Mouse (Mus musculus) forebrain, embryonic 16.5 days (tissue): Measurements from ENCODE around the gene 2610301B20Rik. TPM values are rescaled to one million over a fixed set of nuclear protein-coding genes. Genes with fewer than 3 reads are reported as not detected.

Experiments used
- ATAC-seq: fragments of 200-750 bp; cut with Nextera tagmentation; 2 replicates; pipeline ENCODE4 v1.8.0; 2017; ENCODE audit warnings: mild to moderate bottlenecking, moderate library complexity
- H3K27ac ChIP-seq: fragments of 300-500 bp; sonication (generic); 2 replicates; pipeline ENCODE4 v1.5.1; 2014; ENCODE audit warnings: low read length, control low read depth
- H3K27me3 ChIP-seq: fragments of 300-500 bp; sonication (generic); replicated peaks from 2 replicates; pipeline ENCODE4 v1.6.1; 2014; ENCODE audit warnings: low read length; ENCODE audit not compliant: control insufficient read depth, insufficient read depth
- H3K36me3 ChIP-seq: fragments of 300-500 bp; sonication (generic); 2 replicates; pipeline ENCODE4 v1.6.1; 2014; ENCODE audit not compliant: control insufficient read depth, insufficient read depth
- H3K4me1 ChIP-seq: fragments of 300-500 bp; sonication (generic); replicated peaks from 2 replicates; pipeline ENCODE4 v1.6.1; 2014; ENCODE audit warnings: low read length; ENCODE audit not compliant: control insufficient read depth, insufficient read depth
- H3K4me2 ChIP-seq: fragments of 300-500 bp; sonication (generic); 2 replicates; pipeline ENCODE4 v1.6.1; 2014; ENCODE audit warnings: mild to moderate bottlenecking, low read length, control low read depth
- H3K4me3 ChIP-seq: fragments of 300-500 bp; sonication (generic); replicated peaks from 2 replicates; pipeline ENCODE4 v1.5.1; 2014; ENCODE audit warnings: mild to moderate bottlenecking, low read length, control low read depth
- H3K9ac ChIP-seq: fragments of 300-500 bp; sonication (generic); replicated peaks from 2 replicates; pipeline ENCODE4 v1.6.1; 2014; ENCODE audit warnings: low read depth, low read length, control low read depth
- H3K9me3 ChIP-seq: fragments of 300-500 bp; sonication (generic); 2 replicates; pipeline ENCODE4 v1.6.1; 2016; ENCODE audit warnings: low read length; ENCODE audit not compliant: control insufficient read depth
- WGBS: fragments of 180-500 bp; shearing (Covaris S2); extraction: QIAGEN DNeasy Blood & Tissue Kit; methylation state at CpG from one replicate; pipeline ENCODE4 v1.1.7; 2014; 5-methylcytosine and 5-hydroxymethylcytosine counted together
- polyA plus RNA-seq: library from polyadenylated mRNA; unstranded; fragments of >200 nt; fragmentation: Nextera tagmentation; extraction: Ambion mirVana; gene quantifications from 2 replicates; pipeline ENCODE4 v1.2.1, GENCODE M21; 2015

2610301B20Rik gene
- polyA plus RNA-seq, 1 experiment from 2014 or later: 45.7 TPM

DNA sequence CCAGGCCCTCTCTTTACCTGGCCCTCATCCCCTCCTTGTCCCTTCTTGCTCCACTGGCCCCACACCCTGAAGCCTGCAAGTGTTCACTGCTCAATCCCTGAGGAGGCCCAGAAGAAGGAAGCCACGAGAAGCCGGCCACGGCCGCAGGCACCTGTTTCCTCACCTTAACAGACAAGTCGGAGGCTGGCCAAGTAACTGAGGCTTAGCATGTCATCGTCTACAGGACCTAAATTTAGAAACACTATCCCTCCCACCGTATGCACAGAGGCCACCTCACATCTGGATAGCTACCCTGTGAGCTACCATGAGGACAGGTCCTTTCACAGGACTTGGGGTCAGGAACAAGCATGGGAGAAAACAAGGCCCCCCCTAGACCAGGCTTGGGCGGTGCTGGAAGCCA lies 44.1 kb downstream of the 2610301B20Rik start:
- ATAC-seq: no peak
- Histone ChIP-seq H3K4me3 (no peak overlapping the region), H3K4me2 (no peak overlapping the region), H3K36me3 (no peaks in the 10 kb centered on the region), H3K27me3 (no peaks in the 10 kb centered on the region), H3K4me1 (peaks cover 2% of the 10 kb centered on the region), H3K9ac (no peak overlapping the region), H3K9me3 (no peaks in the 10 kb centered on the region), H3K27ac (no peak overlapping the region)
- WGBS: 93% methylated on average over 8 of the region's 8 CpGs

- WGBS: 77% methylated on average over 5 of the region's 5 CpGs
- H3K4me2 ChIP-seq: no peak overlapping the region
- no peak overlapping the region for H3K9ac ChIP-seq
- H3K4me1 ChIP-seq: peaks cover 4% of the 10 kb centered on the region
- no peaks in the 10 kb centered on the region for H3K27me3 ChIP-seq
- no peaks in the 10 kb centered on the region for H3K9me3 ChIP-seq
- H3K27ac ChIP-seq: no peak overlapping the region
- no peak for ATAC-seq
- H3K4me3 ChIP-seq: no peak overlapping the region
- H3K36me3 ChIP-seq: no peaks in the 10 kb centered on the region
These were observed 44.8 kb downstream of the 2610301B20Rik start for GRCm38 (mm10) chr4:10919097-10919496.

DNA sequence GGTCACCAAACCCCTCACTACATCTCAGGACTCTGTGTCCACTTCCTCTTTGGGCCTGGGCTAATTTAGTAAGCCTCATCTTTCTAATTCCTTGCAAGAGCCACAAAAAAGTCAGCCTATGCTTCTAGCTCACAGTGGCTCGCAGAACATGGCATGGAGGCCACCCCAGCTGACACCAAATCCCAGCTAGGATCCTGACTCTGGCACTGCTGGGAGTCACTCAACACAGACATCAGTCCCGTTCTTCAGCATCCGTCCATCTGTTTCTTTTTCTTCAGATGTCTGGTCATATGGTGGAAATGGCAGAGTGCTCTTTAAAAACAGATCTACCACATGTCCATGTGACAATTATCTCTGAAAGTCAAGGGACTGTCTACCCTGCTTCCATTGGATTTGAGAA lies 45.2 kb downstream of the 2610301B20Rik start:
- H3K27me3 ChIP-seq: no peaks in the 10 kb centered on the region
- no peak overlapping the region for H3K4me2 ChIP-seq
- no peaks in the 10 kb centered on the region for H3K36me3 ChIP-seq
- no peaks in the 10 kb centered on the region for H3K9me3 ChIP-seq
- ATAC-seq: no peak; the same call in 1 of the 2 replicates
- no peak overlapping the region for H3K9ac ChIP-seq
- peaks cover 4% of the 10 kb centered on the region for H3K4me1 ChIP-seq
- no peak overlapping the region for H3K27ac ChIP-seq
- 81% methylated on average over 3 of the region's 3 CpGs for WGBS
- H3K4me3 ChIP-seq: no peak overlapping the region

DNA sequence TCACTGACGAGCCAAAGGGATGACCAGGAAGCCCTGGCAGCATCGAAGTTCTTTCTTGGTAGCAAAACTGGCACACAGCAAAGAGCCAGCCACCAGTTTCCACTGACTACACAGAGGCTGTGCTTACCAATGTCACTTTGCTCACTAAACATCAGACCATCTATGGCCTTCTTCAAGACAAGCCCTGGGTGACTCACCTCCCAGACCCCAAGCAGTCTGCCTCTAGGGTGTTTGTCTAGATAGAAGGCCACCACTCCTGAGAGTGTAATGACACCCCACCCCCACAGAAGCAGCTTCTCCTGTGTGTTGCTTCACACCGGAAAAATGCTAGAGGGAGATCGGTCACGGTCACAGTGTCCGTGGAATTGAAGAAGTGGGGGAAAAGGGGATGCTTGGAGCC lies 45.7 kb downstream of the 2610301B20Rik start:
- H3K9ac ChIP-seq: no peak overlapping the region

DNA sequence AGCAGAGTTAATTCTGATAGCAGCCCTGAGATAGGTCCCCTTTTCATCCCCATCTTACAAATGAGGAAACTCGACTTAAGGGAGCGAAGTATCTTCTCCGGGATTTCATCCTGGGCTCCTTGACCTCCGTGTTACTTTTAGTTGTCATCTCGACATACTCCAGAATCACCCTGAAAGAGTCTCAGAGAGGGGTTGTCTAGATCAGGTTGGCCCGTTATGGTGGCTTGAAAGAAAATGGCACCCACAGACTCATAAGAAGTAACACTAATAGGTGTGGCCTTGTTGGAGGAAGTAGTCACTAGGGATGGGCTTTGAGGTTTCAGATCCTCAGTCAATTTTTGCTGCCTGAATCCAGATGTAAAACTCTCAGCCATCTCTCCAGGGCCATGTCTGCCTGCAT lies 46.3 kb downstream of the 2610301B20Rik start:
- Histone ChIP-seq H3K27me3 (no peaks in the 10 kb centered on the region), H3K9me3 (no peaks in the 10 kb centered on the region), H3K4me3 (no peak overlapping the region), H3K9ac (no peak overlapping the region), H3K4me2 (no peak overlapping the region), H3K27ac (no peak overlapping the region), H3K4me1 (peaks cover 4% of the 10 kb centered on the region), H3K36me3 (no peaks in the 10 kb centered on the region)
- WGBS: 92% methylated on average over 6 of the region's 6 CpGs
- ATAC-seq: no peak

More for the DNA sequence above, 45.7 kb downstream of the 2610301B20Rik start:
- Histone ChIP-seq H3K4me3 (no peak overlapping the region), H3K4me2 (no peak overlapping the region), H3K27ac (no peak overlapping the region), H3K9me3 (no peaks in the 10 kb centered on the region), H3K27me3 (no peaks in the 10 kb centered on the region), H3K4me1 (peaks cover 4% of the 10 kb centered on the region), H3K36me3 (no peaks in the 10 kb centered on the region)
- no peak for ATAC-seq
- 86% methylated on average over 6 of the region's 6 CpGs for WGBS

DNA sequence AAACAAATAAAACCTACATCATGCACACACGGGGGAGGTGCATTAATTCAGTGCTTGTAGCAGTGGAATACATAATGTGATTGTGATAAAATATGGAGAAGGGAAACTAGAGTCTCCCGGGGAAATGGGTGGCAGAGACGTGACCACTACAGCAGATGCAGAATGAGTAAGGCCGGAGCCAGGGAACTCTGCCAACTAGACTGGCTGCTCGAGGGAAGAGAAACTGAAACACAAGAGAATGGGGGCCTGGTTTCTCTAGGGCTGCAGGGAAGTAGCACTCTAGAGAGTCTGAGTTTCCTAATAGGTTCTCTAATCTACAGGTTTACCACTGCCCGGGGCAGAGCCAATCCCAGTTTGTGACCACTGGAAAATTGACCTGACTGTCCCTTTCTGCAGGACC lies 48.9 kb downstream of the 2610301B20Rik start:
- peaks cover 4% of the 10 kb centered on the region for H3K4me1 ChIP-seq
- WGBS: 32% methylated on average over 6 of the region's 6 CpGs
- ATAC-seq: peak; percentile 64
- H3K27me3 ChIP-seq: no peaks in the 10 kb centered on the region
- H3K36me3 ChIP-seq: no peaks in the 10 kb centered on the region
- no peak overlapping the region for H3K9ac ChIP-seq
- H3K27ac ChIP-seq: peak overlapping the region; percentile 39; the same call in 1 of the 2 replicates
- no peak overlapping the region for H3K4me3 ChIP-seq
- no peak overlapping the region for H3K4me2 ChIP-seq
- H3K9me3 ChIP-seq: no peaks in the 10 kb centered on the region

DNA sequence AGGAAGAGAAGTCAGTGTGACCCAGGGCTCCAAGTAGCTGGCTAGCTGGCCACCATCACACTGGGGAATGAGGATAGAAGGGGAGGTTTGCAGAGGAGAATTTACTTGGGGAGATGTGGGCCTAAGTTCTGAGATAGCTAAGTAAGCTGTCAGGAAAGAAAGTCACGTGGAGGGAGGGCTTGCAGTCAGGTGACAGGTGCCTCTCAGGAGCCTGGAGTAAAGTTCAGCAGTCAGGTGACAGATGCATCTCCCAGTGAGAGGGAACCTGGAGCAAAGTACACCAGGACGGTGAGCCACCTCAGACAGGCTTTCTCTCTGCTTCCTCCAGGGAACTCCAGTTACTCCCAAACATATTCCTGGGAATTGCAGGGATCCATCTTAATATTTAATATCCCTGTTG lies 49.8 kb downstream of the 2610301B20Rik start:
- Histone ChIP-seq H3K4me1 (peaks cover 4% of the 10 kb centered on the region), H3K27ac (no peak overlapping the region), H3K4me2 (no peak overlapping the region), H3K36me3 (no peaks in the 10 kb centered on the region), H3K9ac (no peak overlapping the region), H3K9me3 (no peaks in the 10 kb centered on the region), H3K4me3 (no peak overlapping the region), H3K27me3 (no peaks in the 10 kb centered on the region)
- no peak for ATAC-seq
- 71% methylated on average over 2 of the region's 2 CpGs for WGBS

DNA sequence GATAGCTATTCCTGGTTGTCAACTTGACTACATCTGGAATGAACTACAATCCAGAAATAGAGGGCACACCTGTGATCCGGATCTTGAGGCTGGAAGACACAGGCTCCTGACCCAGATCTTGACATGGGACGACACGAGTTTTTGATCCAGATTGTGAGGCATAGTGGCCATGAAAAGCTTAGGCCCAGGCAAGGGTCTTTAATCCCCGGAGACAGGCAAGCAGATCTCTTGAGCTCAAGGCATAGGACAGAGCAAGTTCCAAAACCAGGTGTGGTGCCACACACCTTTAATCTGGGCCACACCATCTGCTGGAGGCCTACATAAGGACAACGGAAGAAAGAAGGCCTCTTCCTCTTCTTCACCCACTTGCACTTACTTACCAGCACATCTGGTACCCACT lies 50.2 kb downstream of the 2610301B20Rik start:
- H3K36me3 ChIP-seq: no peaks in the 10 kb centered on the region
- H3K9me3 ChIP-seq: no peaks in the 10 kb centered on the region
- H3K4me3 ChIP-seq: no peak overlapping the region
- H3K27me3 ChIP-seq: no peaks in the 10 kb centered on the region
- H3K9ac ChIP-seq: no peak overlapping the region
- H3K4me2 ChIP-seq: no peak overlapping the region
- 89% methylated on average over 5 of the region's 5 CpGs for WGBS
- no peak for ATAC-seq
- H3K27ac ChIP-seq: no peak overlapping the region
- H3K4me1 ChIP-seq: peaks cover 4% of the 10 kb centered on the region

GRCm38 (mm10) chr4:10926416-10926815 lies 52.1 kb downstream of the 2610301B20Rik start:
- H3K4me3 ChIP-seq: no peak overlapping the region
- H3K9ac ChIP-seq: no peak overlapping the region
- no peaks in the 10 kb centered on the region for H3K9me3 ChIP-seq
- no peak overlapping the region for H3K4me2 ChIP-seq
- H3K36me3 ChIP-seq: no peaks in the 10 kb centered on the region
- H3K27me3 ChIP-seq: no peaks in the 10 kb centered on the region
- no peak for ATAC-seq
- H3K27ac ChIP-seq: no peak overlapping the region
- peaks cover 4% of the 10 kb centered on the region for H3K4me1 ChIP-seq
- over 99% methylated on average over 4 of the region's 4 CpGs for WGBS

DNA sequence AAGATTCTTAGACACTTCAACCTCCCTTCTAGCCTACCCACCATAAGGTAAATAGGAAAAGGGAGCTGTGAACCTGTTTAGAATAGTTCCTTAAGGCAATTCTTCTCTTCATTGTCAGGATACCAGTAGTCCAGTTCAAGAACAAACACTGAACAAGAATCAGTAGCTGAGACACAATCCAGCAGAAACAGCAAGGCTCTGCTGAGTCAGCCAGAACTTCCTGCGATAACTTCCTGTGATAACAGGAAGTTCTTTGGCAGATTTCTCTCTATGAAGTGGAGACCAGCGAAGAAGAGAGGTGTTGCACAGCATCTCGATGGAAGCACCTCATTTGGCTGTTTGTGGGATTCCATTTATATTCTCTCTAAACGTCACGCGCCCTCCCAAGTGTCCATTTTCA lies 53.9 kb downstream of the 2610301B20Rik start:
- Histone ChIP-seq H3K9ac (no peak overlapping the region), H3K4me1 (peaks cover 4% of the 10 kb centered on the region), H3K9me3 (no peaks in the 10 kb centered on the region), H3K36me3 (no peaks in the 10 kb centered on the region), H3K27me3 (no peaks in the 10 kb centered on the region), H3K27ac (no peak overlapping the region), H3K4me3 (no peak overlapping the region), H3K4me2 (no peak overlapping the region)
- WGBS: 90% methylated on average over 6 of the region's 6 CpGs
- no peak for ATAC-seq
